Comparison of ENCODE assay signal across 8 mouse cellular contexts in the genomic region with DNA sequence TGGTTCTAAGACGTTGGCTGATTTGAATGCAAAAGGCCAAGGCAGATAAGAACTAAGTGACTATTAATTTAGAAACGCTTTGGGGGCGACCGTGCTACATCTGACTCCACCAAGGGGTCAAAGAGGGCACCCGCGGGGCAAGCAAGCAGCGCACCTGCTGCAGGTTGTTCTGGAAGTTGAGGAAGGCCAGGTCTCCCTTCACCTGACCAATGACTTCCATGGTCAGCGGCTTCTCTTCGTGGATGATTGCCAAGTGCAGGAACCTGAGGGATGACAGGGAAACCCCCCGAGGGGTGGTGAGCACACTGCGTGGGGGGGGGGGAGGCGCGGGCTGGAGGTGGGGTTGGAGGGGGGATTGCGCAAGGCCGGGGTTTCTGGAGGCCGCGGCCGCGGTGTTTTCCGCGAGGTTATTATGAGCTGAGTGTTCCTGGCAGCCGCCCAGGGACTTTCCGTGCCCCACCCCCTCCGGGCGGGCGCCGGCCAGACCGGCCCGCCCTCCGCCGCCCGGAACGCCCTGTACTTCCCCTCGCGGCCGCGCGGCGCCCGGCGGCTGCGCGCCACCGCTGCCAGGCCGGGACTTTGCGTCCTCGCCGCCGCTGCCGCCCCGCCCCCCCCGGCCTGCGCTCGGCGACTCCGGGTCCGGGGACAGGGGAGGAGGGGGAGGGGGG. TPM values are rescaled to one million over a fixed set of nuclear protein-coding genes. Genes with fewer than 3 reads are reported as not detected.
A peak's percentile ranks its signal among the peaks of the same experiment; 100 is the strongest.
DNase-seq lines count a peak whose midpoint lies in the region; ATAC-seq lines count a peak whose summit lies in the region.

No protein-coding gene starts in this region.

- H3K27me3 ChIP-seq in intestine, embryonic 14.5 days (replicated peaks; ENCODE audit: control insufficient read depth, insufficient read depth, low read length), result no peaks in the 10 kb centered on the region

- peak overlapping the region; percentile 90 for H3K9ac ChIP-seq in intestine, embryonic 14.5 days (ENCODE audit: low read length)

- H3K4me3 ChIP-seq in intestine, embryonic 14.5 days (ENCODE audit: low read depth, low read length), result peak overlapping the region; percentile 74

- ATAC-seq in intestine, embryonic 14.5 days (replicated peaks; ENCODE audit: low FRiP score, low TSS enrichment, low read depth), result peak; percentile 85
- ATAC-seq in megakaryocyte-erythroid progenitor cell, adult 5-6 weeks (replicated peaks; ENCODE audit: low FRiP score, low TSS enrichment, poor library complexity, severe bottlenecking), result peak; percentile 46

- intact Hi-C loops in gastrocnemius, postnatal 14 days (cut with DNase I; ENCODE audit: low total_unique reads), result no loop called here
- intact Hi-C loops in left cerebral cortex, postnatal 14 days (cut with DNase I), result loop anchor here (1.0 to 5.0 kb wide), 3 partner anchors 45 to 92 kb away; no protein-coding TSS in a partner anchor

- 2% methylated on average over 13 of the region's 57 CpGs for WGBS in intestine, embryonic 14.5 days

- H3K4me2 ChIP-seq in intestine, embryonic 14.5 days (ENCODE audit: low read length), result peak overlapping the region; percentile 85

- H3K4me1 ChIP-seq in intestine, embryonic 14.5 days (replicated peaks; ENCODE audit: control insufficient read depth, insufficient read depth, low read length), result peaks cover 22% of the 10 kb centered on the region

- peak overlapping the region; percentile 97 for H3K27ac ChIP-seq in intestine, embryonic 14.5 days (ENCODE audit: low read depth)

- DNase-seq in adrenal gland, adult 18-20 months (ENCODE audit: low spot score in 2 of 2), result peak; percentile 99 to 100
- DNase-seq in embryo, embryonic 10.5 days (ENCODE audit: low spot score), result peak; percentile 89
- peak; percentile 98 for DNase-seq in gastrocnemius, postnatal 14 days
- peak; percentile 93 for DNase-seq in intestine, embryonic 14.5 days (ENCODE audit: low spot score)
- DNase-seq in left cerebral cortex, postnatal 14 days (ENCODE audit: low spot score in 2 of 2), result peak; percentile 91
- peak; percentile 88 for DNase-seq in right cerebral cortex, postnatal 14 days
- DNase-seq in urinary bladder, postnatal 36 days (ENCODE audit: low spot score in 2 of 2), result peak; percentile 98

- peaks cover 34% of the 10 kb centered on the region for H3K36me3 ChIP-seq in intestine, embryonic 14.5 days (ENCODE audit: control insufficient read depth, insufficient read depth, low read length)

- H3K9me3 ChIP-seq in intestine, embryonic 14.5 days (ENCODE audit: control insufficient read depth, low read length), result no peaks in the 10 kb centered on the region

RNA-seq across cellular contexts. Expression of a gene that starts 0.8 kb away (rescaled TPM):
- 100 to 1,000 TPM in 1 of 2 experiments, 10 to 100 TPM in 1; 72.4 to 107 TPM for total RNA-seq in adrenal gland, adult 18-20 months (2021)
- 10 to 100 TPM; 22.8 to 38.3 TPM for total RNA-seq in gastrocnemius, postnatal 14 days (2021)
- 75.3 and 80.3 TPM in 2 replicates for polyA plus RNA-seq in intestine, embryonic 14.5 days (2014; fragmentation: Nextera tagmentation; extraction: Ambion mirVana)
- 10 to 100 TPM; 28.3 to 46.4 TPM for total RNA-seq in left cerebral cortex, postnatal 14 days (2021)
- 13.8 and 29.4 TPM in 2 replicates for total RNA-seq in megakaryocyte-erythroid progenitor cell, adult 5-6 weeks (2014; fragmentation: Nextera tagmentation)
- total RNA-seq in megakaryocyte-erythroid progenitor cell, adult 5-6 weeks (2017), result 71.6 and 81.5 TPM in 2 replicates

Comparison
In these comparisons a context has a peak if more than half of its experiments do, and no peak if none do; other contexts are left out.
1. Peak in every context shown above with its lines: DNase-seq, ATAC-seq, H3K4me3 ChIP-seq and H3K27ac ChIP-seq.